Mouse (Mus musculus) embryonic facial prominence, embryonic 13.5 days (tissue): ENCODE measurements around the gene Nkd2. TPM values are rescaled to one million over a fixed set of nuclear protein-coding genes. Genes with fewer than 3 reads are reported as not detected.

Experiments
- ATAC-seq: fragments of 200-750 bp; cut with Nextera tagmentation; 2 replicates; pipeline ENCODE4 v1.8.0; 2017; ENCODE audit warnings: low read depth; ENCODE audit not compliant: insufficient number of reproducible peaks, insufficient read depth, low FRiP score, low TSS enrichment
- H3K27ac ChIP-seq: fragments of 300-500 bp; sonication (generic); 2 replicates; pipeline ENCODE4 v1.5.1; 2015; ENCODE audit warnings: moderate library complexity, mild to moderate bottlenecking, inconsistent platforms
- H3K27me3 ChIP-seq: fragments of 300-500 bp; sonication (generic); 2 replicates; pipeline ENCODE4 v1.6.1; 2015; ENCODE audit warnings: mild to moderate bottlenecking, inconsistent platforms
- H3K36me3 ChIP-seq: fragments of 300-500 bp; sonication (generic); 2 replicates; pipeline ENCODE4 v1.6.1; 2015; ENCODE audit warnings: mild to moderate bottlenecking, inconsistent platforms
- H3K4me1 ChIP-seq: fragments of 300-500 bp; sonication (generic); 2 replicates; pipeline ENCODE4 v1.6.1; 2015; ENCODE audit warnings: inconsistent platforms
- H3K4me2 ChIP-seq: fragments of 300-500 bp; sonication (generic); 2 replicates; pipeline ENCODE4 v1.6.1; 2015; ENCODE audit warnings: moderate library complexity, mild to moderate bottlenecking, inconsistent platforms
- H3K4me3 ChIP-seq: fragments of 300-500 bp; sonication (generic); 2 replicates; pipeline ENCODE4 v1.5.1; 2015; ENCODE audit warnings: mild to moderate bottlenecking, inconsistent platforms
- H3K9ac ChIP-seq: fragments of 300-500 bp; sonication (generic); 2 replicates; pipeline ENCODE4 v1.6.1; 2015; ENCODE audit warnings: mild to moderate bottlenecking, inconsistent platforms
- H3K9me3 ChIP-seq: fragments of 300-500 bp; sonication (generic); 2 replicates; pipeline ENCODE4 v1.6.1; 2016; ENCODE audit warnings: inconsistent platforms
- WGBS: fragments of 180-500 bp; shearing (Covaris S2); methylation state at CpG from one replicate; pipeline ENCODE4 v1.1.7; 2015; ENCODE audit warnings: mixed read lengths; 5-methylcytosine and 5-hydroxymethylcytosine counted together
- polyA plus RNA-seq: library from polyadenylated mRNA; unstranded; fragments of >200 nt; fragmentation: Nextera tagmentation; extraction: Ambion mirVana; gene quantifications from 2 replicates; pipeline ENCODE4 v1.2.1, GENCODE M21; 2015

The Nkd2 gene
- polyA plus RNA-seq, 1 experiment from 2014 or later: 44.9 TPM

DNA sequence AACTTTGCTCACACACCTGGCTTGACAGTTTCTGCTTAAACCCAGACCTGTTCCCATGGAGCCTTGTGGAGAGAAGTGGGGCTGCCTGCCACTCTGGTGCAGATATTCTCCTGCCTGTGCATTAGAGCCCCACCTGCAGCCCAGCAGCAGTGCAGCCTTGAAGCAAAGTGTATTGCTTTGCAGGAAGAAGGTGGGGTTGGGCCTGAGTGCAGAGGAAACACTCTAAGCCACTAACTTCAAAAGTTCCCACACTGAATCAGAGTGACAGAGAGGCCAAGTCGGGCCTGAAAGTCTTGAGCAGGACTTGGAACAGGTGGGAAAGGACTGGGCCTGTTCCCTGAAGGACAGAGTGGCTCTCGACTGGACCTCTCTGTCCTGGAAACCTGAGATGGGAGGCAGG lies 74.8 kb downstream of the Nkd2 start:
- Histone ChIP-seq H3K27ac (peak overlapping the region; percentile 28; the same call in 1 of the 2 replicates), H3K4me3 (no peak overlapping the region), H3K9ac (no peak overlapping the region), H3K4me1 (peaks cover 43% of the 10 kb centered on the region), H3K36me3 (peaks cover 5% of the 10 kb centered on the region; the same call in 1 of the 2 replicates), H3K27me3 (no peaks in the 10 kb centered on the region), H3K4me2 (no peak overlapping the region), H3K9me3 (no peaks in the 10 kb centered on the region)
- ATAC-seq: no peak
- WGBS: 27% methylated on average over 2 of the region's 2 CpGs

- H3K4me3 ChIP-seq: no peak overlapping the region
- no peaks in the 10 kb centered on the region for H3K9me3 ChIP-seq
- no peaks in the 10 kb centered on the region for H3K27me3 ChIP-seq
- no peak for ATAC-seq
- no peak overlapping the region for H3K9ac ChIP-seq
- no peak overlapping the region for H3K27ac ChIP-seq
- peaks cover 5% of the 10 kb centered on the region; the same call in 1 of the 2 replicates for H3K36me3 ChIP-seq
- no peak overlapping the region for H3K4me2 ChIP-seq
- 58% methylated on average over 3 of the region's 3 CpGs for WGBS
- peaks cover 56% of the 10 kb centered on the region for H3K4me1 ChIP-seq
Observed at GRCm38 (mm10) chr13:73771131-73771530, 76.3 kb downstream of the Nkd2 start.

DNA sequence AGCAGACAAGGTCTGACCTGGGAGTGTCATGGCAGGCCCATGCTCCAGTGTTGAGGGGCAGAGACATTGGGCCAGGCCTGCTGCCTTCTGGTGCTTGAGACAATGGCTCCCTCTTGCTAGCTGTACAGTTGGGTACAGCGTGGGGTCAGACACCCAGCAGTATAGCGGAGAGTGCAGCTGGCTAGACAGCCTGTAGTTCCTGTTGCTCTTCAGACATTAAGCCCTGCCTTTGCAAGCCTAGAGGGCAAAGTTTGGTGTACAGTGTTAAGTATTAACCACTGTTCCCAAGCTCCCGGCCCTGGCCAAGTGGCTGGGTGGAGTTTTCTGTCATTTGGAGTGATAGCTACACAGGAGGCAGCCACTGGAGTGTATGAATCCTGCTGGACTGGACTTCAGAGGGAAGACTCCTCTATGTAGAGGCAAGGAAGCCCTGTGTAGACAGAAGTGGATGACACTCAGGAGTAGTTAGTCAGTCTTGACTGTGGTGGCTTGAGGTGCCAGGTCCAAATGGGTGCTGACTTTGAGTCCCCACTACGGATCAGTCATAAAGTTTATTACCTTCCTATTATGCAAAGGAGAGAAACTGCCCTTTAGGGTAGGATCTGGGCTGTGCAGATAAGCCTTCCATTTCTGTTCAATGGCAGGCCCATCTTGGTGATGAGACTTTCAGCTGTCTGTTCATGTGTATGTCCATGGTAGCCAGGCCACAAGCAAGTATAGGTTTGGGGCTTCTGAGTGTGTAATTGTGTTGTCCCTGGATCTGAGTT lies 77.3 kb downstream of the Nkd2 start:
- peaks cover 5% of the 10 kb centered on the region; the same call in 1 of the 2 replicates for H3K36me3 ChIP-seq
- ATAC-seq: no peak
- H3K4me3 ChIP-seq: no peak overlapping the region
- H3K4me1 ChIP-seq: peaks cover 66% of the 10 kb centered on the region
- H3K27ac ChIP-seq: no peak overlapping the region
- H3K9ac ChIP-seq: no peak overlapping the region
- H3K27me3 ChIP-seq: no peaks in the 10 kb centered on the region
- H3K4me2 ChIP-seq: no peak overlapping the region
- no peaks in the 10 kb centered on the region for H3K9me3 ChIP-seq
- 77% methylated on average over 4 of the region's 4 CpGs for WGBS

Other genes with a start within 250 kb of the Nkd2 start
- gene Clptm1l, start 243.6 kb downstream of the Nkd2 start, polyA plus RNA-seq: 123 and 133 TPM in 2 replicates
- gene Tert, start 220.7 kb downstream of the Nkd2 start, polyA plus RNA-seq: 8.4 and 9.1 TPM in 2 replicates
- not detected in 2 replicates for gene Slc6a18, start 169.6 kb downstream of the Nkd2 start, polyA plus RNA-seq
- gene Slc6a19, start 142.8 kb downstream of the Nkd2 start, polyA plus RNA-seq: 0.51 TPM in 1 of 2 replicates, not detected in the other
- 21.5 and 24.9 TPM in 2 replicates for gene Slc12a7, start 114.5 kb downstream of the Nkd2 start, polyA plus RNA-seq
- 42.6 and 46.0 TPM in 2 replicates for gene Trip13, start 90.2 kb upstream of the Nkd2 start, polyA plus RNA-seq
- gene Brd9, start 90.2 kb upstream of the Nkd2 start, polyA plus RNA-seq: 63.5 and 68.6 TPM in 2 replicates
- not detected in 2 replicates for gene Zdhhc11, start 116.2 kb upstream of the Nkd2 start, polyA plus RNA-seq
- 1.1 and 1.6 TPM in 2 replicates for gene Tppp, start 161.8 kb upstream of the Nkd2 start, polyA plus RNA-seq
- gene Cep72, start 214.7 kb upstream of the Nkd2 start, polyA plus RNA-seq: 12.7 and 14.6 TPM in 2 replicates